Mouse (Mus musculus): ENCODE data around the gene Slc44a4. TPM values are rescaled to one million over a fixed set of nuclear protein-coding genes. Genes with fewer than 3 reads are reported as not detected.
"Not testable (repeated sequence)": the region's sequence is repeated elsewhere in the genome, so short reads cannot be mapped to it uniquely, and the experiment has no call there.

Gene Slc44a4
- total RNA-seq, 2 experiments from 2014 or later, result not detected

- intact Hi-C loops (cut with DNase I), result loop anchor here (10.0 kb wide), 1 partner anchor 51 kb away; the partner anchor contains the start of gene Lsm2
- DNase-seq, result no peak
- TF ChIP-seq CTCF (IDR thresholded peaks at IDR 0.05), result no peak
- H3K27ac ChIP-seq, result peak overlapping the region; percentile 48
- peak overlapping the region; percentile 55 for H3K4me3 ChIP-seq
These were observed 19.8 kb downstream of the Slc44a4 start for GRCm38 (mm10) chr17:34934031-34934430.

- no peak for TF ChIP-seq CTCF (IDR thresholded peaks at IDR 0.05)
- H3K27ac ChIP-seq, result peak overlapping the region; percentile 48
- H3K4me3 ChIP-seq, result peak overlapping the region; percentile 55
- intact Hi-C loops (cut with DNase I), result loop anchor here (10.0 kb wide), 1 partner anchor 50 kb away; the partner anchor contains the start of gene Lsm2
- DNase-seq, result no peak
These were observed 20.6 kb downstream of the Slc44a4 start for GRCm38 (mm10) chr17:34934830-34935229.

GRCm38 (mm10) chr17:34937960-34938505 is 23.8 kb downstream of the Slc44a4 start:
- Histone ChIP-seq H3K27ac (no peak overlapping the region), H3K4me3 (no peak overlapping the region)
- intact Hi-C loops (cut with DNase I), result loop anchor here (10.0 kb wide), 1 partner anchor 47 kb away; the partner anchor contains the start of gene Lsm2
- no peak for TF ChIP-seq CTCF (IDR thresholded peaks at IDR 0.05)
- DNase-seq, result no peak

- TF ChIP-seq CTCF (IDR thresholded peaks at IDR 0.05), result no peak
- Histone ChIP-seq H3K27ac (peak overlapping the region; percentile 70), H3K4me3 (peak overlapping the region; percentile 68)
- no peak for DNase-seq
- intact Hi-C loops (cut with DNase I), result no loop called here
These were observed 27.2 kb downstream of the Slc44a4 start for GRCm38 (mm10) chr17:34941344-34942041.

GRCm38 (mm10) chr17:34943128-34943815 is 29.0 kb downstream of the Slc44a4 start:
- intact Hi-C loops (cut with DNase I), result no loop called here

GRCm38 (mm10) chr17:34944362-34944761 is 30.1 kb downstream of the Slc44a4 start:
- no peak for TF ChIP-seq CTCF (IDR thresholded peaks at IDR 0.05)
- intact Hi-C loops (cut with DNase I), result no loop called here
- Histone ChIP-seq H3K27ac (no peak overlapping the region), H3K4me3 (no peak overlapping the region)
- no peak for DNase-seq

More at GRCm38 (mm10) chr17:34943128-34943815, 29.0 kb downstream of the Slc44a4 start:
- H3K27ac ChIP-seq, result no peak overlapping the region
- no peak for DNase-seq
- no peak overlapping the region for H3K4me3 ChIP-seq
- no peak for TF ChIP-seq CTCF (IDR thresholded peaks at IDR 0.05)

GRCm38 (mm10) chr17:34946486-34947140 is 32.3 kb downstream of the Slc44a4 start:
- intact Hi-C loops (cut with DNase I), result no loop called here
- no peak for DNase-seq
- Histone ChIP-seq H3K27ac (no peak overlapping the region), H3K4me3 (no peak overlapping the region)
- no peak for TF ChIP-seq CTCF (IDR thresholded peaks at IDR 0.05)

- Histone ChIP-seq H3K4me3 (no peak overlapping the region), H3K27ac (no peak overlapping the region)
- no peak for DNase-seq
- intact Hi-C loops (cut with DNase I), result no loop called here
- peak; percentile 55 for TF ChIP-seq CTCF (IDR thresholded peaks at IDR 0.05)
These were observed 33.3 kb downstream of the Slc44a4 start for GRCm38 (mm10) chr17:34947606-34948005.

GRCm38 (mm10) chr17:34948721-34949552 is 34.7 kb downstream of the Slc44a4 start:
- DNase-seq; intact Hi-C loops (cut with DNase I); H3K4me3 ChIP-seq; H3K27ac ChIP-seq: not testable (repeated sequence)

- no peak for TF ChIP-seq CTCF (IDR thresholded peaks at IDR 0.05)
- H3K27ac ChIP-seq, result no peak overlapping the region
- H3K4me3 ChIP-seq, result no peak overlapping the region
- DNase-seq, result no peak
- intact Hi-C loops (cut with DNase I), result no loop called here
These were observed 35.3 kb downstream of the Slc44a4 start for GRCm38 (mm10) chr17:34949553-34949969.

GRCm38 (mm10) chr17:34950514-34951455 is 36.5 kb downstream of the Slc44a4 start:
- intact Hi-C loops (cut with DNase I), result loop anchor here (2.0 kb wide), 1 partner anchor 20 kb away; the partner anchor contains the start of gene Neu1
- no peak for DNase-seq
- peak; percentile 27; the same call in 1 of the 2 replicates for TF ChIP-seq CTCF (IDR thresholded peaks at IDR 0.05)
- peak overlapping the region; percentile 95; the same call in 1 of the 2 replicates for H3K27ac ChIP-seq
- peak overlapping the region; percentile 96 for H3K4me3 ChIP-seq

All from gastrocnemius, adult 2 months (tissue).